Mouse (Mus musculus) ES-Bruce4 (cell line): ENCODE data around the gene Limd2. TPM values are rescaled to one million over a fixed set of nuclear protein-coding genes. Genes with fewer than 3 reads are reported as not detected.
A peak's percentile ranks its signal among the peaks of the same experiment; 100 is the strongest.

Experiments
- H3K27ac ChIP-seq: 2 replicates; pipeline ENCODE4 v1.5.1; 2012; ENCODE audit warnings: low read length, inconsistent platforms; ENCODE audit not compliant: insufficient read depth
- H3K27me3 ChIP-seq: 2 replicates; pipeline ENCODE4 v1.6.1; 2012; ENCODE audit warnings: mild to moderate bottlenecking, low read length, inconsistent platforms; ENCODE audit not compliant: control insufficient read depth, poor library complexity, insufficient read depth, severe bottlenecking
- H3K36me3 ChIP-seq: 2 replicates; pipeline ENCODE4 v1.6.1; 2012; ENCODE audit warnings: inconsistent platforms, mild to moderate bottlenecking, low read length, moderate library complexity; ENCODE audit not compliant: control insufficient read depth, poor library complexity, insufficient read depth, severe bottlenecking
- H3K4me1 ChIP-seq: one replicate; pipeline ENCODE4 v1.8.1; 2011; ENCODE audit warnings: low read length; ENCODE audit not compliant: control insufficient read depth, insufficient read depth
- H3K4me3 ChIP-seq: 2 replicates; pipeline ENCODE4 v1.5.1; 2011; ENCODE audit warnings: low read depth, mild to moderate bottlenecking, low read length
- H3K9ac ChIP-seq: 2 replicates; pipeline ENCODE4 v1.6.1; 2012; ENCODE audit warnings: low read depth, mild to moderate bottlenecking, inconsistent platforms; ENCODE audit not compliant: poor library complexity, severe bottlenecking
- H3K9me3 ChIP-seq: replicated peaks from 2 replicates; pipeline ENCODE4 v1.6.1; 2012; ENCODE audit warnings: mild to moderate bottlenecking, low read length, inconsistent platforms; ENCODE audit not compliant: control insufficient read depth, poor library complexity, insufficient read depth, severe bottlenecking
- CTCF ChIP-seq: IDR thresholded peaks from one replicate; pipeline ENCODE4 v1.8.1; 2011; ENCODE audit warnings: low read depth, low read length
- EP300 ChIP-seq: IDR thresholded peaks from 2 replicates; pipeline ENCODE4 v1.6.1; 2011; ENCODE audit warnings: low read depth, low read length; ENCODE audit not compliant: insufficient read depth
- POLR2A ChIP-seq: IDR thresholded peaks from one replicate; pipeline ENCODE4 v1.8.1; 2011; ENCODE audit warnings: low read length; ENCODE audit not compliant: insufficient read depth
- polyA plus RNA-seq: library from polyadenylated mRNA; stranded (reverse); fragments of >200 nt; gene quantifications from 2 replicates; pipeline ENCODE4 v1.2.4, GENCODE M21; 2011; ENCODE audit warnings: low read depth; ENCODE audit not compliant: missing spikeins, insufficient read depth, insufficient read length

Limd2 gene
- polyA plus RNA-seq, 1 experiment: 53.7 TPM

DNA sequence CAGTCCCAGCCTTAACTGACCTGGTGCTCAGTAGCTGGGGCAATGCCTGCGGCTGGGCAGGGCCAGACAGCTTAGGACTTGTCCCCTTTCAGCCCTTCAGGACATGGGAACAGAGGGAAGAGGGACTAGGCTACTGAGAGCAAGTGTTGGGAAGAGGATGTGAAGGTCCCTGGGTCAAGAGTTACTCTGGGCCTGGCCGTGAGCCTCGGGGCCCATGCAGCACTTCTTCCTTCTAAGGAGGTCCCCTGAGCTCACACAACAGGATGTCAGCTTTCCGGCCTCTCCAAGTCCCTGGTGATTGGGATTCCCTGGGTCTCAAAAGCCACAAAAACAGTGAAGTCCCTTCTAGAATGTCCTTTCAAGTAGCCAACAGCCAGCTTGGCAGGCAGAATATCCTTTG is 2.9 kb upstream of the Limd2 start:
- TF ChIP-seq CTCF (no peak), POLR2A (no peak), EP300 (no peak)
- Histone ChIP-seq H3K27me3 (no peaks in the 10 kb centered on the region), H3K9ac (no peak overlapping the region), H3K36me3 (peaks cover 2% of the 10 kb centered on the region; the same call in 1 of the 2 replicates), H3K9me3 (no peaks in the 10 kb centered on the region), H3K4me1 (no peaks in the 10 kb centered on the region), H3K4me3 (no peak overlapping the region), H3K27ac (no peak overlapping the region)

DNA sequence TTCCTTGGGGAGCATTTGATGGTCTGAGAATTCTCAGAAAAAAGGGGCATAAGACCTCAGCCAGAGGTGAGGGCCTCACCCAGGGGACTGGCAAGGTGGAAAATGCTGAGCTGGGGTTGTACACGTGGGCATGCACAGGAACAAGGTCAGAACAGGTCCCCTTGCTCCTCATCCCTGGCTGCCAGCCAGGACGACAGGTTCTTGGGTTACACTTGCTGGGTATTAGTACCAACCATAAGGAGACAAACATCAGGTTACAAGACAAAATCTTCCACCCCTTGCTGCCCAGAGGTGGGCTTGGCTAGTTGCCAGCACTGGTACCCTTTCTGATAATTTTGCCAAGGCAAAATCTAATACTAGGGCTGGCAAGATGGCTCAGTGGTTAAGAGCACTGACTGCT is 1.6 kb upstream of the Limd2 start:
- H3K27ac ChIP-seq: no peak overlapping the region
- no peak for TF ChIP-seq POLR2A
- H3K4me3 ChIP-seq: no peak overlapping the region
- no peaks in the 10 kb centered on the region for H3K36me3 ChIP-seq
- H3K4me1 ChIP-seq: no peaks in the 10 kb centered on the region
- H3K27me3 ChIP-seq: no peaks in the 10 kb centered on the region
- no peak overlapping the region for H3K9ac ChIP-seq
- no peaks in the 10 kb centered on the region for H3K9me3 ChIP-seq

DNA sequence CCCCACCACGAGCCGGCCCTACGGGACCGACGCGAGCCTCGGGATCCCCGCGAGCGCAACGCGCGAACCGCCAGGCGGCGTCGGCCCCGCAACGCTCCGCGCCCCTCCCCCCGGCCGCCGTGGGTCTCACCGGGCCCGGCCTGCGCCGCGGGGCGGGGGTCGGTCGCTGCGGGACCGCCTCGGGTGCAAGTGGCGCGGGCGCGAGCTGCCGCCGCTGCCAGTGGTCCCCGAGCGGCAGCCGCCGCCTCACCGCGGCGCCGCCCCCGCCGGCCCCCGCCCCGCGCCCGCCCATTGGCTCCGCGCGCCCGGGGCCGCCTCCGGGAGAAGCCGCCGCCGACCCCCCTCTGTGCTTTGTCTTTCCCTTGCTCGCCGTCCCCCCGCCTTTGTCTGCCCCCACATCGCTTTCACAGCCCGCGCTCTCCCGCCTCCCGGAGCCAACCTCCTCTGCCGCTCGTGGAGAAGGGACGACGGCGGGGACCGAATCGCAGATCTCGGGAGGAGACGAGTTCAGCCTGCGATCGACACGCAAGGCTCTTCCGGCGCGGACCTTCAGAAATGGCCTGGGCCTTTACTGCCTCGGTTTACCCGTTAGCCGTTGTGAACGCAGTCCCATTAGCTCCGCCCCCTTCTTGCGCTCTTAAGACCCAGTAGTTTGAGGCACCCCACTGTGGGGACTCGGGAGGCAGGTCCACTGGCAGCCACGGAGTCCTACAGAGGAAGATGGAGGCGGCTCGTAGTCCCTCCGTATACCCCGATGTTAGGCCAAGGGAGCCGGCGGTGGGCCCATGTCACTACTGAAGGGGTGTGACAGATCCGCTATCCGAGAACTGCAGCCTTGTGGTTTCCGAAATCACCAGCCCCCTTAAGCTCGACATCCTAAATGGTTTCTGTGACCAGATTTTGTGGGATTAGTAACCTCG is 479 bp downstream of the Limd2 start:
- Histone ChIP-seq H3K27me3 (no peaks in the 10 kb centered on the region), H3K9ac (peak overlapping the region; percentile 92), H3K4me1 (no peaks in the 10 kb centered on the region), H3K4me3 (peak overlapping the region; percentile 74), H3K36me3 (no peaks in the 10 kb centered on the region), H3K27ac (no peak overlapping the region), H3K9me3 (no peaks in the 10 kb centered on the region)
- TF ChIP-seq POLR2A: no peak
- no peak for TF ChIP-seq EP300
- no peak for TF ChIP-seq CTCF

DNA sequence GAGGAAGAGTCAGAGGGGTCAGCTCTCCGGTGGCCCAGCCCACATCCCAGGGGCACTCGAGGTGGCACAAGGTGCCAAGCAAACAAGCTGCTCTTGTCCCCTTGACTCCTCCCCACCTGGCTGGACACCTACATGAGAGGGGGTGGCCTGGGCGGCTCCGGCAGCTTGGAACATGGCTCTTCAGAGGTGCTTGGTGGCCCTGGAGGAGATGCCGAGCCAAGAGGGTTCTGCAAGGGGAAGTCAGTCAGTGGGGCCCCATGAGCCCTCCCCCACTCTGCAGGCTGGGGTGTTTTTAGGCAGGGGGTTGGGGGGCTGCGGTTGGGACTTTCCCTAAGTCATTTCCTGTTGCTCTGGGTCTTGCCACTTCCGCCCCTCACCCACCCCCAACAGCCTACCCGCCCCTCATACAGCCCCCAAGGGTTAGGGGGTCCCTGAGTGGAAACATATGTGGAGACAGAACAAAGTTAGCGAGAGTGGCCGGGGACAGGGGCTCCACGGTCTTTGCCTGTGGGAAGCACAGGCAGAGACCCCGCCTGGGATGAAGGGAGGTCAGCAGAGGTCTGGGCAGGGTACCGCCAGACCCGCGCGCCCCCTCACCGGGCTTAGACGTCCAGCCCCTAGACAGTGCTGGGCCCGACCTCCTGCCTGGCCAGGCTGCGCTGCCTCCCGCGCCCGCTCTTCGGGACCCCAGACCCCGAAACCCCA is 1.3 kb downstream of the Limd2 start:
- Histone ChIP-seq H3K36me3 (peaks cover 3% of the 10 kb centered on the region; the same call in 1 of the 2 replicates), H3K4me1 (no peaks in the 10 kb centered on the region)

DNA sequence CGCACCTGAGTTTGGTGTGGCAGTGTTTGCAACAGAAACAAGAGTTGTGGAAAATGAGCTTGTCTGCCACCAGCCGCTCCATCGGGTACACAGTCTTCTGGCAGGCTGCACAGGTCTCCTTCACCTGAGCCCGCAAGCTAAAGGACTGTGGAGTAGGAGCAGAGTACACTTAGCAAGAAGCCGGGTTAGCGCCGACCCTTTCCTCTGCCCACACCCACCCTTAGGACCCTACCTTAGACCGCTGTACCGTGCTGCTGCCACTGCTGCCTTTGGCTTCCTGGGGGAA is 1.8 kb downstream of the Limd2 start:
- no peaks in the 10 kb centered on the region for H3K27me3 ChIP-seq
- H3K27ac ChIP-seq: no peak overlapping the region
- peak overlapping the region; percentile 74 for H3K4me3 ChIP-seq
- peaks cover 3% of the 10 kb centered on the region; the same call in 1 of the 2 replicates for H3K36me3 ChIP-seq
- peak overlapping the region; percentile 92 for H3K9ac ChIP-seq
- TF ChIP-seq CTCF: no peak
- TF ChIP-seq POLR2A: no peak
- no peak for TF ChIP-seq EP300
- no peaks in the 10 kb centered on the region for H3K4me1 ChIP-seq
- no peaks in the 10 kb centered on the region for H3K9me3 ChIP-seq

More for the DNA sequence above, 1.3 kb downstream of the Limd2 start:
- Histone ChIP-seq H3K27me3 (no peaks in the 10 kb centered on the region), H3K4me3 (peak overlapping the region; percentile 74), H3K27ac (no peak overlapping the region), H3K9ac (peak overlapping the region; percentile 92), H3K9me3 (no peaks in the 10 kb centered on the region)
- TF ChIP-seq CTCF (no peak), EP300 (no peak), POLR2A (no peak)
